Mouse (Mus musculus) heart, postnatal 10 days (tissue): Measurements from ENCODE around the gene Dnajc11. TPM values are rescaled to one million over a fixed set of nuclear protein-coding genes. Genes with fewer than 3 reads are reported as not detected.

Experiments
- DNase-seq, 2 experiments: peaks; one replicate each; pipeline ENCODE4 v3.0.0; 2021
- intact Hi-C: fragments of 180-260 bp; cut with DNase I; formaldehyde crosslinking; loops from one replicate; pipeline ENCODE4 v1.15.1; 2025
- total RNA-seq, 2 experiments: library from RNA; stranded (reverse); gene quantifications; 2 replicates each; pipeline ENCODE4 v1.2.3; 2021

Dnajc11 gene
- total RNA-seq, 2 experiments from 2014 or later, result 98.5 to 107 TPM

DNA sequence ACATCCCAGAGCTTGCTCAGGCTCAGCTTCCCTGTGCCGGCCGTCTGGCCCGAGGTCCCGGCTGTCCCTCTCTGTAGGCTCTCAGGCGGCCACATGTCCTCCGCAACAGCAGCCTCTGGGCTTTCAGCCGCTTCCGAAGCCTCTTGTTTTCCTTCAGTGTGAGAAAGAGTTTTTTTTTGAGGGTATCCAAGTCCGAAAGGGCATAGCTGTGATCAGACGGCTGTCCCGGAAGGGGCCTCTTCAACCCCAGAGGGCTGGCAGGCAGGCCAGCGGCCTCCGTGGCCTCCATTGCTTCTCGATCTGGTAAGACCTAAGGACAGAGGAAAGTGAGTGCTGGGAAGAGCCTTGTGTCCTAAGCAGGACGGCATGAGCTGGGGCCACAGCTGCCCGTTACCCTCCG, 49.6 kb downstream of the Dnajc11 start:
- intact Hi-C loops, result no loop called here
- DNase-seq, result peak in 1 of 2 experiments; percentile 3

DNA sequence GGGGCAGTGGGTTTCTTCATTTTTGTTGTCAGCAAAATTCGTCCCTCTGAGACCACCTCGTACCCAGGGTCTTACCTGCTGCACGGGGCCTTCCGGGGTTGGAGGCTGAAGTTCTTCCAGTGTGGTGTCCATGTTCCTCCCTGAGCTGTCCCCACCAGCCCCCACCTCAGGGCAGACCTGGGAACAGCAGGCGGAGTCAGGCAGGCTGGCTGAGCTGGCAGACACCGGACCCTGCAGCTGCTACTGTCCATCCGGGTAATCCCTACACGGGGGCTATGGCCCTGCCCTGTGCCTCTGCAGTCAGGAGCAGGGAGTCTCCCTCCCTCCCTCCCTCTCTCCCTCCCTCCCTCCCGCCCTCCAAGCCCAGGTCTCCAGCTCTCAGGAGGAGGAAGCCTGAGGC, 50.1 kb downstream of the Dnajc11 start:
- peak in 1 of 2 experiments; percentile 15 for DNase-seq
- intact Hi-C loops, result no loop called here

DNA sequence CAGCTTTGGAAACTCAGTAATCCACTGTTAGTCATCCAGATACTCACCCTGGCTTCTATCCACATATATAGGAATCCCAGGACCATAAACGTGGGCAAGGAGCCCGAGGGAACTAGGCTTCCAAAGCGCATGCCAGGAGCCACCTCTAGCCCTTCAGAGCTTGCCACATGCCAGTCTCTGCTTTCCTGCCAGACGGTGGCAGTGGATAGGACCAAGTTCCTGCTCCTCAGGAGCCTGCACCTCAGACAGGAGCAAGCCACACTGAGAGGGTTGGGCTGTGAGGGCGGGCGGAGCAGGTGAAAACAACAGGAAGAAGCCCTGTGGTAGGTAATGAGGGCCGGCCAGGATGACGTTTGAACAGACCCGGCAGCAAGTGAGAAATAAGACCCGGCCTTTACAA, 52.4 kb downstream of the Dnajc11 start:
- intact Hi-C loops, result no loop called here
- no peak for DNase-seq

DNA sequence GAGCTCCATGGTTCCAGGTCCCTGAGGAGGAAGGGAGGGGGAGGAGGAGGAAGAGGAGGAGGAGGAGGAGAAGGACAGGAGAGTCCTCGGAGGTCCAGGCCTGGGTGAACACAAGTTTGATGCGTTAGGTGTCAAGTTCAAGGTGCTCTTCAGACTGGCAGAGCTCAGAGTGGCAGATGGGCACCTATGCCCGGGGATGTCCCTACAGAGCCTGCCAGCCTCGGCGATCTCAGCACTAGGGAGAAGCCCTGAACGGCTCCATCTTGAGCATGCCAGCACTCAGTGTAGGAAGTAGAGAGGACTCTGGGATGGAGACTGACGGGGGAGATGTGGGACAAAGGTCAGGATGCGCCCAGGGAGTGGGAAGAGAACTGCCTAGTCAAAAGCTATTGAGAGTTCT, 53.2 kb downstream of the Dnajc11 start:
- DNase-seq, result peak in 1 of 2 experiments; percentile 7
- intact Hi-C loops, result no loop called here

DNA sequence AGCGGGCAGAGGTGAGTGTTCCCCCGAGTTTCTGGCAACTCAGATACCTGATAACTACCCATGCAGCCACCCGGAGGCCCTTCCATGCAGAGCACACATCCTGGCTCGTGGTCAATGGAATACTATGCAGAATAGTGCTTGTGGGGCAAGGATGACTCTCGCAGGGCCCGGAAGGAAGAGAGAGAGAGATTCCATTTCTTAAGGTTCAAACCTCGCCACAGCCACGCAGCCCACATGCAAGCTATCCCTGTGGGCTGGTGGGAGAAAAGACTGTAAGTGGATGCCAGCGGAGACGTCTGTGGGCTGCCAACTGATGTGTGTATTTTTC, 54.5 kb downstream of the Dnajc11 start:
- DNase-seq, result no peak
- intact Hi-C loops, result no loop called here

DNA sequence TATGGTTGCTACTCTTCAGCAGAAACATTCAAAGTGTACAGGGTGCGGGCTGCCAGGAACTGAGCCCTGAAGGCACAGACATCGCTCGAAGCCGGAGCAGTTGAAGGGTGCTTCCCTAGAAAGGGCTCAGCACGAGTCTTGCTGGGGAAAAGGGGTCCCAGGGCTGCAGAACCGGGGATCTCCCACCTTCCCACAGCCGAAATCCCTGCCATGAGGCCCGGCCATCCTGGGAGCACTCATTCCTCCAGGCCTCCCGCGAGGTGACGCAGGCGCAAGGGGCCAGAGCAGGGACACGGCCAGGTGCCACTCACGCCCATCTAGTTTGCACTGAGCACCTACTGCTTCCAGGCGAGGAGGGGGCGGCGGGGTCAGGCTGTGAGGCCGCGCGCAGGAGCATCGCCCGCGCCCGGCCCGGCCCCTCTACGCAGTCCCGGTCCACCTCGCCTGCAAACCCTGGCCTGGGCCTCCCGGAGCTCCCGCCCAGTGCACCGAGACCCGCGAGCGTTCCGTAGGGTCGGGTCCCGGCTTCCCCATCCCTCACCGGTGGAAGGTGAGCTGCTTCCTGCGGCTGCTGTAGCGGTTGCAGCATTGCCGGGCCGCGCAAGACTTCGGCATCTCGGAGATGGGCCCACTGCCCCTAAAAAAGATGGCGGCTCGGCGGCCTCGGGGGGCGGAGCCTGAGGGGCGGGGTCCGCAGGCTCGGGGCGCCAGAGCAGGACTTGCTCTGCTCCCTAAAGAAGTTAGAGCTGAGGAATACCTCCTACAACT, 55.0 kb downstream of the Dnajc11 start, which contains the start of gene Thap3:
Gene Thap3 (minus strand): TSS at position 656 of the 768 bp plus-strand sequence.
- peak; percentile 87 to 88 for DNase-seq
- intact Hi-C loops, result no loop called here

DNA sequence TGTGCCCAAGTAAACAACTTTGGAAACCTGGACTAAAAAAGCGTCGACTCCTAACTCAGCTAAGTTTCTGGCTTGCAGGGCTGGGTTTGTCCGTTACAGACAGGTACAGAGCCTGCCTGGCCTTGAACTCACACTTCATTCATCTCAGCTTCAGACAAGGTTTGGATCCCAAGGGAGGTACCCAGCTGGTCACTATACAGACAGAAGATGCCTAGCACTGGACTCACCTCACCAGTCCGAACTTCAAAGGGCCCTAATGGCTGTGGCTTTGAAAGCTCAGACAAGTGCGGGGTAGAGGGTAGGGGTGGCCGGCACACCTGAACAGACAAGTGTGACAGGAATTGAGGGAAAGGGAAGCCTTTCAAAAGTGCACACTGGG, 55.6 kb downstream of the Dnajc11 start:
- intact Hi-C loops, result no loop called here
- DNase-seq, result no peak

DNA sequence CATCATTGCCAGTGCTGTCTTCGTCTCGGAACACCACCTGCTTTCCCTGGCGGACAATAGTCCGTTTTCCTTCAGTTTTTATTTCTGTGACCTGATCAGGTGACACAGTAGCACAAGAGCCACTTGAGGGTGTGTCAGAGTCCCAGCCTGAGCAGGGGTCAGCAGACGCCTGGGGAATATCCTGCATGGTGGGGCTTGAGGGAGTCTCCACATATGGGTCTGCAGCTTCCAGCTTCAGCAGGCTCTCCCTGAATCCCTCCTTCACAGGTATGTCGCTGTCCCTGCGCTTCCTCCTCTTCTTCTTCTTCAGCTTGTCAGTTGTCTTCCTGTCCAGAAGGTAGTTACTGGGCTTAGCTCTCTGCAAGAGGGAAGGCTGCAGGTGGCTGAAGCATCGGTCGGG, 58.6 kb downstream of the Dnajc11 start:
- intact Hi-C loops, result no loop called here
- DNase-seq, result no peak

DNA sequence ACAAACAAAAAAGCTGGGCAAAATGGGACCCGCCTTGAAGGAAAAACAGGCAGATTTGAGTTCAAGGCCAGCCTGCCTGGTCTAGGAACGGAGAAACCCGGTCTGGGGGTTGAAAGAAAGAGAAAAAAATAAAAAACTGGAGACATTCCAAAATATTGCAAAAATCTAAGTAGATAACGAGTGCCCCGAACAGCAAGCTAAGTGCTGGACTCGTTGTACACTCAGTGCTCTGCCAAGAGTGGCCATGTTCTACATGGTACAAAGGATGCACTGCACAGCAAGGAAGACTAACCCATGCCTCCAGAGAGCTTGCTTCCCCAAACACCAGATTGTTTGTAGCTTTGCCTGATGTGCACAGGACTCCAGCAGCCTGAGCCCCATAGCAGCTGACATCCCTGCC, 59.5 kb downstream of the Dnajc11 start:
- intact Hi-C loops, result no loop called here
- no peak for DNase-seq

DNA sequence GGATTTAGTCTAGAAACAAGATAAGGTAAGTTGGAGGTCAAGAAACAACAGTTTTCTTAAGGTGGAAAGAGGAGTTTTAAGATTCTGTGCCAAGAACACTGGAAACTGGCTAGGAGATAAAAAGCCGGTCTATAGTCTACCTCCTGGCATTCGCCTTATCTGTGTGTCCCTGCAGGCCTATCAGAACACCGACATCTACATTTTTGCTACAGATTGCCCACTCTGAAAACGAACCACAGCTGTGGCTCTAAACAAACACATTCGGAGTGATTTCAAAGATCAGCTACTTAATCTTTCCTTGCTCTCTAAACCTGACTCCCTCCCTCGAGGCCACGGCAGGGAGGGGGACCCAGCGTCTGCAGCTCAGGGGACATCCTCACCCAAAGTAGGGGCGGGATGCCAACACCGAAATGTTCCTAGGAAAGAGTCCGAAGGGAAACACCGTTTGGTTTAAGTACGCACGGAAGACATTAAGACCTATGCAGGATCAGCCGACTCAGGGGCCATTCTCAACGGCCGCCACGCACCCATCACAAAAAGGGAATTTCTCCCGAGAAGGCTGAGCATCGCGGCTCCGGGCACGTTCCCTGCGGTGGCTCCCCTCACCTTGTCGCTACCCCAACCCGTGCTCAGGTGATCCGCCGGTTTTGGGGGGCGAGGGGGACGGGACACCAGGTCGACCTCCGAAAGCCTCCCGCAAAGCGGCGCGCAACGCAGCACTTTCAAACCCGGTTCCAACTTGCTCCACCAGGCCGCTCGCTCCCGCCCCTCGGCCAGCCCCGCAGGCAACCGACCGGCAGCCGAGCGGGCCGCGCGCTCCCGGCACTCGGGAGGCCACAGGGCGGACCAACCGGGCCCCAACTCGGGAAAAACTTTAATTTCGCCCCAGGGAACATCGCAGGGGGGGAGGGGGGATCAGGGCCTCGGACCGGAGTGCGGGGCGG, 61.0 kb downstream of the Dnajc11 start:
- DNase-seq, result peak; percentile 44 to 50
- intact Hi-C loops, result no loop called here

DNA sequence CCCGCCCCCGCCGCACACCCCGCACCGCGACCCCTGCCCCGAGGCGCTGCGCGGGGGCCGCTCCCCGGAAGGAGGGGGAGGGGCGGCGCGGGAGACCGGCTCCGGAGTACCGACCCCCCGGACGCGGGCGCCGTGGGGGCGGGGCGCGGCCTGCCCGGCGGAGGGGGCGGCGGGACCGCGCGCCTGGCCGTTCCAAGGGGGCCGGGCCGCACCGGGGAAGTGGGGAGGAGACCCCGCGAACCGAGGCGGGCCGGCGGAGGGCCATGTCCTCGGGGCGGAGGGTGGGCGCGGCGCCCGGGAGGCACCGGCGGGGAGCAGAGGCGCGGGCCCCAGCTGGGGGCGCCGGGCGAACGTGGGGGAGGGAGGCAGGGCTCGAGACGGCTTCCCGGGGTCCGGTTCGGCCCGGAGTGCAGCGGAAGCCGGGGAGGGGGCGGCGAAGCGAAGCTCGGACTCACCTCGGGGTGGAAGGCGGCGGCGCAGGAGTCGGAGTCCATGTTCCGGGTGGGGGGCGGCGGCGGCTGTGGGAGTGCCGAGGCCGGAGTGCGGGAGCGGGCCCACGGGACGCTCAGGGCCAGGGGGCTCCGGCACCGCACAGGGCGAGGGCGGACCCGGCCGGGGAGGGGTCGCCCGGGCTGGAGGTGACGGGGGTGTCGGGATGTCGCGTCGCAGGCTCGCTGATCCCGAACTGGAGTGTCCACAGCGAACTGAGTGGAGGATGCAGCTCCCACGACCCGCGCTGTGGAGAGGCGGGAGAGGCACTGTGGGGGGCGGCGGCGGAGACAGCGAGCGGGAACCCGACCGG, 62.1 kb downstream of the Dnajc11 start:
- intact Hi-C loops, result no loop called here
- DNase-seq, result no peak

DNA sequence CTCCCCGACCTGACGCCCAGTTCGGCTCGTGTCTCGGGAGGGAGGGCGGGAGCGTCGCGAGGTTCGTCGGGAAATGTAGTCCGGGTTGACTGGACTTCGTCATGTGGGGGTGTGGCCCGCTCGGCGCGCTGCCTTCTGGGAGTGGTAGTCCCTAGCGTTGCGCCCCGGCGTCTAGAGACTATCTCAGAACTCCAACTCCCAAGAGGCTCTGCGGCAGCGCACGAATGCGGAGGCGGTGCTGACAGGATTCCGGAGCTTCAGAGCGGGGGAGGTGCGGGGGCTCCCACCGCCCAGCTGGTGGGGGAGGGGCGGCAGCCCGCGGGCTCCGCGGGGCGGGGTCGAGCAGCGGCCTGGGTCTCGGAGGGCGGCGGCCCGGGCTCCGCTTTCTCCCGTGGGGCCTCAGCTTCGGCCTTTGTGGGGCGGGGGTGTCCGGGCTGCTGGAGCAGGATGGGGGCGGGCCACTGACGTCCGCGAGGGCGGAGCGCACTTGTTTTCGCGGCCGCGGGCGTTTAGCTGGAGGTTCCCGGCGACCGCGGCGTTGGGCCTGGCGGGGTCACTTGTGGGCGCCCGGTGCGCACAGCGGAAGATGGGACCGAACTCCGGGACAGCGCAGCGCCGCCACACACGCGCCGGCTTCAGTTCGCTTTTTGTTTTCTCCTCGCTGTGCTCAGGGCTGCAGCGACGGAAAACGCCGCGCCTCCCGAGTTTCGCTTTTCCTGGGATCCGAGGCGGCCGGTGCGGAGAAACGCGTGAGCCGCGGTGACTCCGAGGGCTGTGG, 62.9 kb downstream of the Dnajc11 start, which contains the start of gene Phf13:
Gene Phf13 (minus strand): TSS at position 86 of the 778 bp plus-strand sequence.
- intact Hi-C loops, result no loop called here
- DNase-seq, result peak; percentile 99 to 100

DNA sequence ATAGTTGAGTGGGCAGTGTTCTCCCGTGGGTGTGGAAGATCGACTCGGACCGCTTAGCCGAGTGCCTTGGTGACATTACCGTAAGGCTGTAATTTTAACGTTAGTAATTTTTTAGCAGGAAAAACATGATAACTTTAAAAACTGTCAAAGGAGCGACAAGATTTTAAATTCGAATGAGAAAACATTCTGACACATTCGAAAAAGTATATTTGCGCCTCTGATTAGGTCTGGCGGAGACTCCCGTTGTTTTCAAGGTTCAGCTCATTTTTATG, 63.4 kb downstream of the Dnajc11 start:
- DNase-seq, result no peak
- intact Hi-C loops, result no loop called here

DNA sequence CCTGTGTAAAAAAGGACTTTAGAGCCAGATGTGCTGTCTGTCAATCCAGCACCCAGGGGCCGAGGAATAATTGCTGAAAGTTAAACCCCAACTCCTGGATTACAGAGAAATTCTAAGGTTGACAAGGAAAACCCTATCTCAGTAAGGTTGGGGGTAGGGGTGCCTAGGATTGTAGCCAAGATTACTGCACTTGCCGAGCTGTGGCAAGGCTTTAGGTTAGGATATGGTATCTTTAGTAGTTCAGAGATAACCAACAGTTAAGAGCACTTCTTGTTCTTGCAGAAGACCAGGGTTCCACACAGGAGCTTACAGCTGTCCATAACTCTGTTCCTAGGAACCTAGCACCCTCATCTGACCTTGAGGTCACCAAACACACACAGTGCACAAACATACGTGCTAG, 64.2 kb downstream of the Dnajc11 start:
- DNase-seq, result no peak
- intact Hi-C loops, result no loop called here

DNA sequence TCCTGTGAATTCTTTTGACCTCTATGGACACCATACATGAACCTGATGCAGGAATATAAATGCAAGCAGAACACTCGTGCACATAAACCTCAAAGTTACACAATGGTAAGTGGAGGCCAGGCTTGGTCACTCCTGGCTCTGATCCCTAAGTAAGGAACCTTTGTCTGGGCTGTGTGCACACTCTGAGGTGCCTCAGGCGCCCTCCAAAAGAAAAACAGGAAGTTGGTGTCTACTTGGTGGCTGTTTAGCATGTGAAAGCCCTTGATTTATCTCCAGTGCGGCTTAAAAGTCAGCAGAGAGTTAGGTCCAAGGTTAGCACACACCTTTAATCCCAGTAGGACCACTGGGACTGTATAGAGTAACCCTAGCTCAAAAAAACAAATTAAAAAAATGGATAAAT, 66.0 kb downstream of the Dnajc11 start:
- intact Hi-C loops, result no loop called here
- DNase-seq, result no peak

DNA sequence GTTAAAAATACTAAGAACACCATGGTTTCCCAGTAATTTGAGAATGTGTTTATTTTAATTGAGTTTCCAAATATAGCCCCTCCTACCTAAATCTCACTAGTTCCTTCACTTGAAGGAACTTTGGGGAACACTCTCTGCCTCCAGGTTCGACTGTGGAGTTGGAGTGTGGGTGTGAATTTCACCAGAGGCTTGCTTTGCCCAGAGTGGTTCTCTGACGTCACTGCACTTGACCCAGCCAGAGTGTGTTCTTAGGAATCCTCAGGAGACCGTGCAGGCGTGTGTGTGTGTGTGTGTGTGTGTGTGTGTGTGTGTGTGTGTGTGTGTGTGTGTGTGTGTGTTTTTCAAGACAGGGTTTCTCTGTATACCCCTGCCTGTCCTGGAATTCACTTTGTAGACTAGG, 67.4 kb downstream of the Dnajc11 start:
- no peak for DNase-seq
- intact Hi-C loops, result no loop called here

DNA sequence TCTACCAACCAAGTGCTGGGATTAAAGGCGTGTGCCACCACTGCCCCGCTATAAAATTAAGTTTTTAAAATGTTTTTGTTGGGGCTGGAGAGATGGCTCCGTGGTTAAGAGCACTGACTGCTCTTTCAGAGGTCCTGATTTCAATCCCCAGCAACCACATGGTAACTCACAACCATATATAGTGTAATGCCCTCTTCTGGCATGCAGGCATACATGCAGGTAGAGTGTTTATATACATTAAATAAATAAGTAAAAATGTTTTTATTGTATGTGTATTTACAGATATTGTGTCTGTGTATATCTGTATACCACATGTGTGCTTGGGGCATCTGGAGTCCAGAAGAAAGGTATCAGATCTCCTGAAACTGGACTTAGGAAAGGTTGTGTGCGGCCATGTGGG, 67.8 kb downstream of the Dnajc11 start:
- DNase-seq, result no peak
- intact Hi-C loops, result no loop called here

DNA sequence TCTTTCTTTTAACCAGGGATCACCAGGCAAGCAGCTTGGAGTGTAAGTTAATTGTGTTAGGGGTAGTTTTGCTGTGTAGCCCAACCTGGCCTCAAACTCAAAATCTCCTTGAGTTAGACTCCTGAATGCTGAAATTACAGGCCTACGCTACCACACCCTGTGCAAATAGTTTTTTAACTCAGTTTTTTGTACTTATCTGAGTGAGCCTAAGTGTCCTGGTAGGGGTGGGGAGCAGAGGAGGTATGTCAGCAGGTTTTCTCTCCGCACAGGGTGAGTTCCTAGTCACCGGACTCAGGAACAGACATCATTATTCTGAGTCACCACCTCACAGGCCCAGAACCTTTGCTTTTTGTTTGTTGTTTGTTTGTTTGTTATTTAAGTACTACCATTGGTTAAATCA, 68.6 kb downstream of the Dnajc11 start:
- no peak for DNase-seq
- intact Hi-C loops, result no loop called here

DNA sequence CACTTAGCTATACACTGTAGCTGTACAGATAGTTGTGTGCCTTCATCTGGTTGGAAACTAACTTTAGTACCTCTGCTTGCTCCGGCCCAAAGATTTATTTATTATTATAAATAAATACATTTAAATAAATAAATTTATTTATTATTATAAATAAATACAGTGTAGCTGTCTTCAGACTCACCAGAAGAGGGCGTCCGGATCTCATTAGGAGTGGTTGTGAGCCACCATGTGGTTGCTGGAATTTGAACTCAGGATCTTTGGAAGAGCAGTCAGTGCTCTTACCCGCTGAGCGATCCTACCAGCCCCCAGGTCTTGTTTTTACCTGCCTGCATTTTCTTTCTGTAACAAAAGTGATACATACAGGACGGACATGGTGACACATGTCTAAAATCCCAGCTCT, 72.6 kb downstream of the Dnajc11 start:
- intact Hi-C loops, result no loop called here

DNA sequence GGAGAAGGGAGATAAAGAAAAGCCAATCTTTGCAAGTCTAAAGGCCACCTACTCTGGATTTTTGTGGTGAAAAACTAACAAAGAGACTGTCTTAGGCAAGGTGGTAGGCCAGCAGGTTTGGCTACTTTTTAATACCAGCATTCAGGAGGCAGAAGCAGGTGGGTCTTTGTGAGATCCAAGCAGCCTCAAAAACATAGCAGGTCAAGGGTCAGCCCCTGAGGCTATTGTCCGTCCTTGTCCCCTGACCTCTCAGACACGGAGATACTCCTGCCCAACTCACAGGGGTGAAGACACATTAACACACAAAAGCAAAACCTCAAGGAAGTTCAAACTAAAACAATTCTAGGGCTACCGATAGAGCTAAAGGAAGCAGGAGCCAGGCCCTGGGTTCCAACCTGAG, 73.3 kb downstream of the Dnajc11 start:
- DNase-seq, result no peak
- intact Hi-C loops, result no loop called here

More for the DNA sequence above, 72.6 kb downstream of the Dnajc11 start:
- DNase-seq, result no peak
